Mouse (Mus musculus) embryonic facial prominence, embryonic 14.5 days (tissue): ENCODE measurements around the gene Rdh12. TPM values are rescaled to one million over a fixed set of nuclear protein-coding genes. Genes with fewer than 3 reads are reported as not detected.

Experiments
- polyA plus RNA-seq: library from polyadenylated mRNA; unstranded; fragments of >200 nt; fragmentation: Nextera tagmentation; extraction: Ambion mirVana; gene quantifications from 2 replicates; pipeline ENCODE4 v1.2.1, GENCODE M21; 2014

Gene Rdh12
- polyA plus RNA-seq, 1 experiment from 2014 or later, result 6.9 TPM

Other genes with a start within 250 kb of the Rdh12 start
- gene Tmem229b, start 201.3 kb upstream of the Rdh12 start, polyA plus RNA-seq, result 8.1 and 9.5 TPM in 2 replicates
- 2.5 and 3.5 TPM in 2 replicates for gene Plekhh1, start 179.8 kb upstream of the Rdh12 start, polyA plus RNA-seq
- gene Pigh, start 119.3 kb upstream of the Rdh12 start, polyA plus RNA-seq, result 20.1 and 24.5 TPM in 2 replicates
- gene Arg2, start 78.1 kb upstream of the Rdh12 start, polyA plus RNA-seq, result 2.2 and 2.9 TPM in 2 replicates
- gene Vti1b, start 36.2 kb upstream of the Rdh12 start, polyA plus RNA-seq, result 86.7 and 91.5 TPM in 2 replicates
- gene Rdh11, start 16.6 kb upstream of the Rdh12 start, polyA plus RNA-seq, result 25.7 and 27.9 TPM in 2 replicates
- gene Zfyve26, start 87.4 kb downstream of the Rdh12 start, polyA plus RNA-seq, result 14.1 and 14.7 TPM in 2 replicates
- 5.1 and 5.3 TPM in 2 replicates for gene Rad51b, start 88.4 kb downstream of the Rdh12 start, polyA plus RNA-seq